Mouse (Mus musculus) heart, embryonic 13.5 days (tissue): ENCODE data around the gene Mep1a. TPM values are rescaled to one million over a fixed set of nuclear protein-coding genes. Genes with fewer than 3 reads are reported as not detected.

Experiments used
- ATAC-seq: fragments of 200-750 bp; cut with Nextera tagmentation; 2 replicates; pipeline ENCODE4 v1.8.0; 2017; ENCODE audit warnings: moderate TSS enrichment; ENCODE audit not compliant: insufficient number of reproducible peaks, low FRiP score, low TSS enrichment; ENCODE audit errors: extremely low read depth
- H3K27ac ChIP-seq: fragments of 300-500 bp; sonication (generic); replicated peaks from 2 replicates; pipeline ENCODE4 v1.5.1; 2015; ENCODE audit warnings: moderate library complexity, mild to moderate bottlenecking, inconsistent platforms
- H3K27me3 ChIP-seq: fragments of 300-500 bp; sonication (generic); replicated peaks from 2 replicates; pipeline ENCODE4 v1.6.1; 2015; ENCODE audit warnings: mild to moderate bottlenecking, inconsistent platforms
- H3K36me3 ChIP-seq: fragments of 300-500 bp; sonication (generic); 2 replicates; pipeline ENCODE4 v1.6.1; 2015; ENCODE audit warnings: mild to moderate bottlenecking, inconsistent platforms
- H3K4me1 ChIP-seq: fragments of 300-500 bp; sonication (generic); 2 replicates; pipeline ENCODE4 v1.6.1; 2015; ENCODE audit warnings: inconsistent platforms
- H3K4me2 ChIP-seq: fragments of 300-500 bp; sonication (generic); 2 replicates; pipeline ENCODE4 v1.6.1; 2015; ENCODE audit warnings: inconsistent platforms, mild to moderate bottlenecking, moderate library complexity
- H3K4me3 ChIP-seq: fragments of 300-500 bp; sonication (generic); 2 replicates; pipeline ENCODE4 v1.5.1; 2015; ENCODE audit warnings: moderate library complexity, mild to moderate bottlenecking, inconsistent platforms
- H3K9ac ChIP-seq: fragments of 300-500 bp; sonication (generic); 2 replicates; pipeline ENCODE4 v1.6.1; 2015; ENCODE audit warnings: inconsistent platforms, mild to moderate bottlenecking, moderate library complexity
- H3K9me3 ChIP-seq: fragments of 300-500 bp; sonication (generic); 2 replicates; pipeline ENCODE4 v1.6.1; 2016; ENCODE audit warnings: inconsistent platforms
- WGBS: fragments of 180-500 bp; shearing (Covaris S2); methylation state at CpG from one replicate; pipeline ENCODE4 v1.1.7; 2015; ENCODE audit warnings: mixed read lengths; 5-methylcytosine and 5-hydroxymethylcytosine counted together
- polyA plus RNA-seq: library from polyadenylated mRNA; unstranded; fragments of >200 nt; fragmentation: Nextera tagmentation; extraction: Ambion mirVana; gene quantifications from 2 replicates; pipeline ENCODE4 v1.2.1, GENCODE M21; 2015

Gene Mep1a
- polyA plus RNA-seq, 1 experiment from 2014 or later: not detected

GRCm38 (mm10) chr17:43474775-43475174 lies 27.8 kb downstream of the Mep1a start:
- Histone ChIP-seq H3K36me3 (no peaks in the 10 kb centered on the region), H3K4me3 (no peak overlapping the region), H3K9ac (no peak overlapping the region), H3K4me2 (no peak overlapping the region), H3K9me3 (no peaks in the 10 kb centered on the region), H3K27me3 (no peaks in the 10 kb centered on the region), H3K4me1 (peaks cover 11% of the 10 kb centered on the region; the same call in 1 of the 2 replicates), H3K27ac (no peak overlapping the region)
- no peak for ATAC-seq
- WGBS: 88% methylated on average over 16 of the region's 16 CpGs

GRCm38 (mm10) chr17:43472558-43472957 lies 30.1 kb downstream of the Mep1a start:
- no peaks in the 10 kb centered on the region for H3K9me3 ChIP-seq
- no peak overlapping the region for H3K27ac ChIP-seq
- H3K4me3 ChIP-seq: no peak overlapping the region
- ATAC-seq: no peak
- H3K36me3 ChIP-seq: no peaks in the 10 kb centered on the region
- peaks cover 14% of the 10 kb centered on the region; the same call in 1 of the 2 replicates for H3K4me1 ChIP-seq
- no peak overlapping the region for H3K9ac ChIP-seq
- no peaks in the 10 kb centered on the region for H3K27me3 ChIP-seq
- no peak overlapping the region for H3K4me2 ChIP-seq
- 79% methylated on average over 4 of the region's 4 CpGs for WGBS

- ATAC-seq: no peak; the same call in none of the 2 replicates
- H3K4me2 ChIP-seq: no peak overlapping the region
These were observed 32.6 kb downstream of the Mep1a start for GRCm38 (mm10) chr17:43470039-43470438.

GRCm38 (mm10) chr17:43460245-43461181 lies 42.1 kb downstream of the Mep1a start:
- Histone ChIP-seq H3K27ac (no peak overlapping the region), H3K4me3 (no peak overlapping the region), H3K9me3 (no peaks in the 10 kb centered on the region), H3K4me1 (peaks cover 25% of the 10 kb centered on the region), H3K9ac (no peak overlapping the region), H3K36me3 (no peaks in the 10 kb centered on the region), H3K27me3 (no peaks in the 10 kb centered on the region), H3K4me2 (peak overlapping the region; percentile 22)
- ATAC-seq: no peak
- WGBS: 35% methylated on average over 19 of the region's 19 CpGs

More at GRCm38 (mm10) chr17:43470039-43470438, 32.6 kb downstream of the Mep1a start:
- H3K27me3 ChIP-seq: no peaks in the 10 kb centered on the region
- WGBS: 15% methylated on average over 3 of the region's 3 CpGs
- no peak overlapping the region for H3K27ac ChIP-seq
- no peaks in the 10 kb centered on the region for H3K36me3 ChIP-seq
- H3K4me1 ChIP-seq: peaks cover 14% of the 10 kb centered on the region; the same call in 1 of the 2 replicates
- H3K9ac ChIP-seq: no peak overlapping the region
- no peak overlapping the region for H3K4me3 ChIP-seq
- no peaks in the 10 kb centered on the region for H3K9me3 ChIP-seq

GRCm38 (mm10) chr17:43459737-43460230 lies 42.8 kb downstream of the Mep1a start:
- peaks cover 25% of the 10 kb centered on the region for H3K4me1 ChIP-seq
- no peak for ATAC-seq
- H3K9ac ChIP-seq: no peak overlapping the region
- H3K36me3 ChIP-seq: no peaks in the 10 kb centered on the region
- no peak overlapping the region for H3K27ac ChIP-seq
- no peak overlapping the region for H3K4me2 ChIP-seq
- H3K27me3 ChIP-seq: no peaks in the 10 kb centered on the region
- no peak overlapping the region for H3K4me3 ChIP-seq
- 67% methylated on average over 12 of the region's 12 CpGs for WGBS
- H3K9me3 ChIP-seq: no peaks in the 10 kb centered on the region

GRCm38 (mm10) chr17:43458598-43458997 lies 44.0 kb downstream of the Mep1a start:
- H3K27ac ChIP-seq: no peak overlapping the region
- no peaks in the 10 kb centered on the region for H3K36me3 ChIP-seq
- H3K27me3 ChIP-seq: no peaks in the 10 kb centered on the region
- peaks cover 25% of the 10 kb centered on the region for H3K4me1 ChIP-seq
- peak overlapping the region; percentile 33; the same call in 1 of the 2 replicates for H3K4me2 ChIP-seq
- no peak overlapping the region for H3K9ac ChIP-seq
- H3K4me3 ChIP-seq: no peak overlapping the region
- no peak for ATAC-seq
- WGBS: 14% methylated on average over 9 of the region's 9 CpGs
- no peaks in the 10 kb centered on the region for H3K9me3 ChIP-seq

- WGBS: 41% methylated on average over 1 of the region's 1 CpGs
- Histone ChIP-seq H3K9me3 (no peaks in the 10 kb centered on the region), H3K27me3 (no peaks in the 10 kb centered on the region), H3K4me3 (no peak overlapping the region), H3K27ac (no peak overlapping the region), H3K4me2 (no peak overlapping the region), H3K36me3 (peaks cover 22% of the 10 kb centered on the region), H3K4me1 (no peaks in the 10 kb centered on the region), H3K9ac (no peak overlapping the region)
- ATAC-seq: no peak
These were observed 51.4 kb downstream of the Mep1a start for GRCm38 (mm10) chr17:43451216-43451615.

GRCm38 (mm10) chr17:43434485-43434884 lies 68.1 kb downstream of the Mep1a start:
- ATAC-seq: no peak
- no peaks in the 10 kb centered on the region for H3K27me3 ChIP-seq
- H3K4me3 ChIP-seq: no peak overlapping the region
- no peak overlapping the region for H3K27ac ChIP-seq
- no peak overlapping the region for H3K9ac ChIP-seq
- 73% methylated on average over 8 of the region's 8 CpGs for WGBS
- H3K4me2 ChIP-seq: no peak overlapping the region
- no peaks in the 10 kb centered on the region for H3K9me3 ChIP-seq
- H3K4me1 ChIP-seq: no peaks in the 10 kb centered on the region
- H3K36me3 ChIP-seq: peaks cover 2% of the 10 kb centered on the region; the same call in 1 of the 2 replicates

GRCm38 (mm10) chr17:43431692-43432091 lies 70.9 kb downstream of the Mep1a start:
- Histone ChIP-seq H3K9me3 (no peaks in the 10 kb centered on the region), H3K27me3 (no peaks in the 10 kb centered on the region), H3K4me3 (no peak overlapping the region), H3K4me2 (no peak overlapping the region), H3K36me3 (peaks cover 2% of the 10 kb centered on the region; the same call in 1 of the 2 replicates), H3K9ac (no peak overlapping the region), H3K4me1 (no peaks in the 10 kb centered on the region), H3K27ac (no peak overlapping the region)
- 31% methylated on average over 5 of the region's 5 CpGs for WGBS
- ATAC-seq: no peak
